Mouse (Mus musculus) CH12.LX (cell line): ENCODE data around the gene Gm30083.

Experiments used
- ZC3H11A ChIP-seq: IDR thresholded peaks from 2 replicates; pipeline ENCODE4 v1.6.1; 2012; ENCODE audit warnings: low read depth, mild to moderate bottlenecking, inconsistent platforms, low read length, improper control_type of control experiment
- ZMIZ1 ChIP-seq: IDR thresholded peaks from 2 replicates; pipeline ENCODE4 v1.6.1; 2012; ENCODE audit warnings: low read depth, mild to moderate bottlenecking, inconsistent platforms, low read length, improper control_type of control experiment

GRCm38 (mm10) chr14:34026710-34027109, 11.7 kb upstream of the Gm30083 start:
- TF ChIP-seq ZC3H11A (no peak), ZMIZ1 (no peak)
